Mouse (Mus musculus): ENCODE measurements around the gene Syde1. TPM values are rescaled to one million over a fixed set of nuclear protein-coding genes. Genes with fewer than 3 reads are reported as not detected.
"Not testable (repeated sequence)": the region's sequence is repeated elsewhere in the genome, so short reads cannot be mapped to it uniquely, and the experiment has no call there.

Syde1 gene
- total RNA-seq (2021) = 1 to 10 TPM; 6.7 to 7.4 TPM
- long read RNA-seq, experiment 1, transcript Syde1-201 (8 exons, 3,288 nt) = major isoform, 13 of 15 reads
- long read RNA-seq, experiment 1, partial matches to known transcripts = 1 of 15 reads
- long read RNA-seq, experiment 1, other reads (novel, unspliced or antisense) = 1 of 15 reads
- long read RNA-seq, experiment 2, transcript Syde1-201 (8 exons, 3,288 nt) = major isoform, 13 of 15 reads
- long read RNA-seq, experiment 2, partial matches to known transcripts = 0 of 15 reads
- long read RNA-seq, experiment 2, other reads (novel, unspliced or antisense) = 2 of 15 reads

- Histone ChIP-seq H3K27ac (peak within 1 kb of the TSS; percentile 69), H3K4me3 (peak within 1 kb of the TSS; percentile 52)
- intact Hi-C loops (cut with DNase I) = no loop called here
- TF ChIP-seq CTCF (IDR thresholded peaks at IDR 0.05) = no peak; the same call in 1 of the 2 replicates
- DNase-seq (ENCODE audit: extremely low spot score in 1 of 2, low spot score in 2 of 2) = no peak
Observed at GRCm38 (mm10) chr10:78591406-78592328, at the start of gene Syde1. TSS of gene Syde1 (minus strand) at chr10:78591964.

- peak; percentile 66 for TF ChIP-seq CTCF (IDR thresholded peaks at IDR 0.05)
- intact Hi-C loops (cut with DNase I) = loop anchor here (1.0 to 5.0 kb wide), 2 partner anchors 115 to 484 kb away; no protein-coding TSS in a partner anchor
- H3K27ac ChIP-seq = no peak overlapping the region
- no peak overlapping the region for H3K4me3 ChIP-seq
- peak; percentile 45 to 55 for DNase-seq (ENCODE audit: extremely low spot score in 1 of 2, low spot score in 2 of 2)
Observed at GRCm38 (mm10) chr10:78632311-78632710, 40.5 kb upstream of the Syde1 start.

DNA sequence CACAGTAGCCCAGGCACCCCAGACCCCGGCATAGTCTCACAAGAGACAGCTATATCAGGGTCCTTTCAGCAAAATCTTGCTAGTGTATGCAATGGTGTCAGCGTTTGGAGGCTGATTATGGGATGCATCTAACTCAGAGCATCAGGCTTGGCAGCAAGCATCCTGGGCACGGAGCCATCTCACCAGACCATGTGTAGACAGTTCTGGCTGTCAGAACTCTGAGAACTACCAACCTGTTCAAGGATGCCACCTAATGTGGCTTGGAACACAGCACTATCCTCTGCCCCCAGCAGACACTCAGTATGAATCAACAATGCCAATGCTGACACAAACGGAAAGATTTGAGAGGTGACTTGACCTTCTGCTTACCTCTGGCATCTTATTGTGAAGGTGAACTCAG lies 38.4 kb upstream of the Syde1 start:
- TF ChIP-seq CTCF (IDR thresholded peaks at IDR 0.05) = no peak
- Histone ChIP-seq H3K4me3 (no peak overlapping the region), H3K27ac (no peak overlapping the region)
- intact Hi-C loops (cut with DNase I) = loop anchor here (5.0 kb wide), 1 partner anchor 117 kb away; no protein-coding TSS in a partner anchor
- no peak for DNase-seq (ENCODE audit: extremely low spot score in 1 of 2, low spot score in 2 of 2)

GRCm38 (mm10) chr10:78623143-78623542 lies 31.4 kb upstream of the Syde1 start:
- H3K4me3 ChIP-seq; DNase-seq (ENCODE audit: extremely low spot score in 1 of 2, low spot score in 2 of 2); H3K27ac ChIP-seq; intact Hi-C loops (cut with DNase I): not testable (repeated sequence)

DNA sequence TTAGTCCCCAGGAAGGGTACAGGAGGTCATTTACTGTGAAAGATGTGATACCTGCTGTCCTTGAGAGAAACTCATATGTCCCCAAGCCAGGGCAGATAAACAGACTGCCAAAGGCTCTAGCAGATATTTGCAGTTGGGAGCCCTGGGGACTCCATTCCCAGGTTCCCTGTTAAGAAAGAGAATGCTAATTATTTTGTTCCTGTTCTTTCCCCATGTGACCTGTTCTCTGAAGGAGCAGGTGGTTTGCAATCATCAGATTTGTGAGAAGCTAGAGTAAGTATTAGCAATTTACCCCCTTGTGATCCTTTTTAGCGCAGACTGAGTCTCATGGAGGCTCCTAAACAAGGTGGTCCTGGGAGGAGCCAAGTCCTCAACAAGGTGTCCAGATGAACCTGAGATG lies 26.2 kb upstream of the Syde1 start, which contains the start of gene Olfr1357:
Gene Olfr1357 (minus strand): TSS at position 101 of the 400 bp plus-strand sequence.
- intact Hi-C loops (cut with DNase I) = no loop called here
- no peak within 1 kb of the TSS for H3K27ac ChIP-seq
- no peak for DNase-seq (ENCODE audit: extremely low spot score in 1 of 2, low spot score in 2 of 2)
- no peak for TF ChIP-seq CTCF (IDR thresholded peaks at IDR 0.05)
- H3K4me3 ChIP-seq = no peak within 1 kb of the TSS

GRCm38 (mm10) chr10:78607602-78608001 lies 15.8 kb upstream of the Syde1 start:
- no peak for TF ChIP-seq CTCF (IDR thresholded peaks at IDR 0.05)
- intact Hi-C loops (cut with DNase I) = no loop called here
- DNase-seq (ENCODE audit: extremely low spot score in 1 of 2, low spot score in 2 of 2) = no peak
- Histone ChIP-seq H3K4me3 (no peak overlapping the region), H3K27ac (no peak overlapping the region)

- intact Hi-C loops (cut with DNase I) = loop anchor here (2.0 kb wide), 1 partner anchor 64 kb away; no protein-coding TSS in a partner anchor
- no peak for DNase-seq (ENCODE audit: extremely low spot score in 1 of 2, low spot score in 2 of 2)
- Histone ChIP-seq H3K4me3 (no peak overlapping the region), H3K27ac (no peak overlapping the region)
- TF ChIP-seq CTCF (IDR thresholded peaks at IDR 0.05) = peak; percentile 67
Observed at GRCm38 (mm10) chr10:78605080-78605479, 13.3 kb upstream of the Syde1 start.

- no peak for DNase-seq (ENCODE audit: extremely low spot score in 1 of 2, low spot score in 2 of 2)
- intact Hi-C loops (cut with DNase I) = no loop called here
- no peak overlapping the region for H3K4me3 ChIP-seq
- no peak overlapping the region for H3K27ac ChIP-seq
- TF ChIP-seq CTCF (IDR thresholded peaks at IDR 0.05) = no peak
Observed at GRCm38 (mm10) chr10:78599865-78600264, 8.1 kb upstream of the Syde1 start.

- Histone ChIP-seq H3K27ac (no peak overlapping the region), H3K4me3 (no peak overlapping the region)
- DNase-seq (ENCODE audit: extremely low spot score in 1 of 2, low spot score in 2 of 2) = no peak
- no peak for TF ChIP-seq CTCF (IDR thresholded peaks at IDR 0.05)
- intact Hi-C loops (cut with DNase I) = no loop called here
Observed at GRCm38 (mm10) chr10:78594566-78594965, 2.8 kb upstream of the Syde1 start.

DNA sequence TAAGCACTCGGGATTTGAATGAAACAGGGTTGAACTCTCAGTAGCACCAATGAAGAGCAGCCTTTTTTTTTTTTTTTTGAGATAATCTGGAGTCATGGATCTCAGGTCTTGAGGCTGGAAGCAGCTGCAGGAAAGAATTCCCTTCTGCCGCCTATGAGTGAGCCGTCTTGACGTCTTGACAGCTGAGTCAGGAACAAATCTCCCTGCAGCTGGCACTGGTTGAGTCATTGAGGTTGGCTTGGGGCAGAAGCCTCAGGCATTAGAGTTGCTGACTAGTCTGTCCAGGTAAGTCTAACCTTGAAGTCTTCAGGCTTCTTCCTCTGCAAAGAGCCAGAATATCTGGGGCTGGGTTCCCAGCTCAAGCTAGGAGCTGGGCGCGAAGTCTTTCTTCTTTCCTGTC lies 2.4 kb upstream of the Syde1 start:
- no peak for DNase-seq (ENCODE audit: extremely low spot score in 1 of 2, low spot score in 2 of 2)
- intact Hi-C loops (cut with DNase I) = no loop called here
- no peak for TF ChIP-seq CTCF (IDR thresholded peaks at IDR 0.05)
- Histone ChIP-seq H3K4me3 (no peak overlapping the region), H3K27ac (no peak overlapping the region)

GRCm38 (mm10) chr10:78593736-78594135 lies 2.0 kb upstream of the Syde1 start:
- no peak for TF ChIP-seq CTCF (IDR thresholded peaks at IDR 0.05)
- no peak overlapping the region for H3K4me3 ChIP-seq
- DNase-seq (ENCODE audit: extremely low spot score in 1 of 2, low spot score in 2 of 2) = no peak
- no peak overlapping the region for H3K27ac ChIP-seq
- intact Hi-C loops (cut with DNase I) = no loop called here

DNA sequence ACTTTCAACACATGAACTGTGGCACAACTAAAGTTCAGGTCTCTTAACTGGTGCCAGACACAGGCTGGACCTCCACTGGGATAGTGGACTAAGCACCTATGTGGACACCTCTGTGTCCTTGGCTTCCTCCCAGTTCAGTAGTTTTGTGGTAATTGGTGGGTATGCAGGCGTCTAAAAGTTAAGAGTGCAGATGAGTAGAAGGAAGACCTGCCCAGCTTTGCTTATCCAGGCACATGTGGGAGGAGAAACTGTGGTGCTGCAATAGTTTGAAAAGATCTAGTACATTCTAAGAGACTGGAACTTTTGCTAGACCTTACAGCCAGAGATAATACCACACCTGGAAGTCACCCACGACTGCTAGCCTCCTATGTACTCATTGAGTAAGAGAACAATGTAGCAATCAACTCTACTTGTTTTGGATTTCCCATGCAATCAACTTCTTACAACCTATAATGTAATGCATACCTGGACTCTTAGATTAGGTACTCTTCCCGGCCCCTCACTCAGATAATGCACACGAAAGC lies 1.2 kb upstream of the Syde1 start:
- DNase-seq (ENCODE audit: extremely low spot score in 1 of 2, low spot score in 2 of 2) = no peak
- intact Hi-C loops (cut with DNase I) = no loop called here
- Histone ChIP-seq H3K27ac (no peak overlapping the region), H3K4me3 (no peak overlapping the region)
- TF ChIP-seq CTCF (IDR thresholded peaks at IDR 0.05) = no peak
